In genomic region chr2:52742256-52743158, GRCm38 (mm10) we compare ENCODE assay signal across 8 mouse cellular contexts. TPM values are rescaled to one million over a fixed set of nuclear protein-coding genes. Genes with fewer than 3 reads are reported as not detected.
DNase-seq lines count a peak whose midpoint lies in the region; ATAC-seq and TF ChIP-seq lines count a peak whose summit lies in the region.

Gene Stam2 (minus strand): TSS chr2:52742281.

- H3K9ac ChIP-seq in forebrain, postnatal 0 days = peak within 1 kb of the TSS; percentile 76
- H3K9ac ChIP-seq in lung, embryonic 14.5 days = peak within 1 kb of the TSS; percentile 90

- 7% methylated on average over 54 of the region's 54 CpGs for WGBS in cerebellum, adult 2 months
- 7% methylated on average over 54 of the region's 54 CpGs for WGBS in forebrain, postnatal 0 days
- 7% methylated on average over 54 of the region's 54 CpGs for WGBS in lung, embryonic 14.5 days

- H3K4me3 ChIP-seq in cerebellum, adult 2 months (replicated peaks; ENCODE audit: insufficient read depth, low read depth, low read length) = peak within 1 kb of the TSS; percentile 77
- peak within 1 kb of the TSS; percentile 75 for H3K4me3 ChIP-seq in forebrain, postnatal 0 days (ENCODE audit: low read depth, low read length)
- H3K4me3 ChIP-seq in lung, embryonic 14.5 days (ENCODE audit: low read depth, low read length) = peak within 1 kb of the TSS; percentile 80

- intact Hi-C loops in heart, postnatal 36 days (cut with DNase I) = loop anchor here (5.0 to 10.0 kb wide), 3 partner anchors 110 to 450 kb away; partner anchors contain the start of genes Arl5a, Arl6ip6 and Prpf40a

- H3K27ac ChIP-seq in cerebellum, adult 2 months (ENCODE audit: insufficient read depth, low read length) = peak within 1 kb of the TSS; percentile 90
- H3K27ac ChIP-seq in forebrain, postnatal 0 days (ENCODE audit: low read depth, low read length) = peak within 1 kb of the TSS; percentile 94
- H3K27ac ChIP-seq in lung, embryonic 14.5 days (ENCODE audit: low read depth) = peak within 1 kb of the TSS; percentile 97

- H3K36me3 ChIP-seq in forebrain, postnatal 0 days (ENCODE audit: insufficient read depth) = 0 out of 2 replicates have a peak, but pooled peaks cover 4% of the 10 kb centered on the region
- H3K36me3 ChIP-seq in lung, embryonic 14.5 days (ENCODE audit: insufficient read depth) = no peaks in the 10 kb centered on the region; the same call in 1 of the 2 replicates

- no peaks in the 10 kb centered on the region for H3K27me3 ChIP-seq in cerebellum, adult 2 months (ENCODE audit: control insufficient read depth, insufficient read depth, low read length)
- no peaks in the 10 kb centered on the region for H3K27me3 ChIP-seq in forebrain, postnatal 0 days (ENCODE audit: insufficient read depth, low read length)
- no peaks in the 10 kb centered on the region for H3K27me3 ChIP-seq in lung, embryonic 14.5 days (ENCODE audit: insufficient read depth, low read length)

- peak; percentile 60; the same call in 1 of the 2 replicates for TF ChIP-seq POLR2A in cerebellum, adult 2 months (IDR thresholded peaks at IDR 0.05; ENCODE audit: borderline replicate concordance, insufficient read depth, low read length)

- no peak for TF ChIP-seq CTCF in cerebellum, adult 2 months (IDR thresholded peaks at IDR 0.05; ENCODE audit: borderline replicate concordance, insufficient read depth, low read depth, low read length)
- peak; percentile 55 for TF ChIP-seq CTCF in forebrain, postnatal 0 days (IDR thresholded peaks at IDR 0.05; ENCODE audit: low read depth)
- TF ChIP-seq CTCF in lung, embryonic 14.5 days (IDR thresholded peaks at IDR 0.05; ENCODE audit: low read depth) = peak; percentile 26; the same call in 1 of the 2 replicates

- no peaks in the 10 kb centered on the region for H3K4me1 ChIP-seq in cerebellum, adult 2 months (ENCODE audit: control insufficient read depth, insufficient read depth, low read length)
- no peaks in the 10 kb centered on the region for H3K4me1 ChIP-seq in forebrain, postnatal 0 days (ENCODE audit: insufficient read depth)
- no peaks in the 10 kb centered on the region for H3K4me1 ChIP-seq in lung, embryonic 14.5 days (ENCODE audit: insufficient read depth)

- no peaks in the 10 kb centered on the region for H3K9me3 ChIP-seq in forebrain, postnatal 0 days (ENCODE audit: low read length)
- H3K9me3 ChIP-seq in lung, embryonic 14.5 days (ENCODE audit: low read depth, low read length) = no peaks in the 10 kb centered on the region

- ATAC-seq in forebrain, postnatal 0 days = peak; percentile 96
- peak; percentile 95 for ATAC-seq in lung, embryonic 14.5 days (ENCODE audit: insufficient read depth)
- peak; percentile 93 for ATAC-seq in neutrophil, adult 5-6 weeks (ENCODE audit: extremely low read depth, insufficient number of reproducible peaks, low FRiP score, poor library complexity, severe bottlenecking)

- peak; percentile 70 for DNase-seq in MEL-GATA-1-ER (ENCODE audit: extremely low read depth, low read depth)
- DNase-seq in cerebellum, adult 2 months = peak; percentile 80 to 89
- DNase-seq in forebrain, postnatal 0 days = peak; percentile 93
- DNase-seq in heart, postnatal 36 days = peak; percentile 90 to 97
- peak; percentile 86 to 89 for DNase-seq in layer of hippocampus, adult 8-10 months (ENCODE audit: low spot score in 2 of 2)
- peak; percentile 92 for DNase-seq in lung, embryonic 14.5 days
- DNase-seq in thymus, adult 18-20 months = peak; percentile 81

- peak within 1 kb of the TSS; percentile 44 for H3K4me2 ChIP-seq in forebrain, postnatal 0 days (ENCODE audit: low read depth)
- peak within 1 kb of the TSS; percentile 80 for H3K4me2 ChIP-seq in lung, embryonic 14.5 days

RNA-seq across cellular contexts. Expression of gene Stam2, which starts in this region (rescaled TPM):
- 11.2 and 13.2 TPM in 2 replicates for polyA plus RNA-seq in cerebellum, adult 2 months (2012; rRNA removed)
- total RNA-seq in forebrain, postnatal 0 days (2014; rRNA removed) = 34.0 and 40.3 TPM in 2 replicates
- polyA plus RNA-seq in forebrain, postnatal 0 days (2015; fragmentation: Nextera tagmentation; extraction: Ambion mirVana) = 23.3 and 30.6 TPM in 2 replicates
- 10 to 100 TPM; 16.5 to 17.4 TPM for total RNA-seq in heart, postnatal 36 days (2021)
- 10 to 100 TPM; 23.7 to 26.5 (median 24.7) TPM for total RNA-seq in layer of hippocampus, adult 8-10 months (2022)
- 37.1 and 38.2 TPM in 2 replicates for polyA plus RNA-seq in lung, embryonic 14.5 days (2014; fragmentation: Nextera tagmentation; extraction: Ambion mirVana)
- total RNA-seq in neutrophil, adult 5-6 weeks (2017) = 30.2 and 34.7 TPM in 2 replicates

Comparison
In these comparisons a context has a peak if more than half of its experiments do, and no peak if none do; other contexts are left out.
1. Peak in every context shown above with its lines: DNase-seq, ATAC-seq, H3K4me3 ChIP-seq and H3K27ac ChIP-seq.